Mouse (Mus musculus) stomach, embryonic 14.5 days (tissue): ENCODE results near the gene Dnph1. TPM values are rescaled to one million over a fixed set of nuclear protein-coding genes. Genes with fewer than 3 reads are reported as not detected.

Experiments used
- ATAC-seq: fragments of 200-750 bp; cut with Nextera tagmentation; 2 replicates; pipeline ENCODE4 v1.8.0; 2017; ENCODE audit warnings: low read depth, moderate TSS enrichment; ENCODE audit not compliant: insufficient number of reproducible peaks, insufficient read depth, low FRiP score
- H3K27ac ChIP-seq: fragments of 300-500 bp; sonication (generic); 2 replicates; pipeline ENCODE4 v1.5.1; 2014; ENCODE audit warnings: mild to moderate bottlenecking, low read length, moderate library complexity, mixed read lengths
- H3K27me3 ChIP-seq: fragments of 300-500 bp; sonication (generic); 2 replicates; pipeline ENCODE4 v1.6.1; 2014; ENCODE audit warnings: low read length, control low read depth, mixed read lengths; ENCODE audit not compliant: control insufficient read depth, insufficient read depth
- H3K36me3 ChIP-seq: fragments of 300-500 bp; sonication (generic); 2 replicates; pipeline ENCODE4 v1.6.1; 2014; ENCODE audit warnings: mild to moderate bottlenecking, control low read depth, low read length, moderate library complexity, mixed read lengths; ENCODE audit not compliant: control insufficient read depth, insufficient read depth
- H3K4me1 ChIP-seq: fragments of 300-500 bp; sonication (generic); 2 replicates; pipeline ENCODE4 v1.6.1; 2014; ENCODE audit warnings: low read length, control low read depth, mixed read lengths; ENCODE audit not compliant: control insufficient read depth, insufficient read depth
- H3K4me2 ChIP-seq: fragments of 300-500 bp; sonication (generic); replicated peaks from 2 replicates; pipeline ENCODE4 v1.6.1; 2014; ENCODE audit warnings: low read depth, low read length, control low read depth
- H3K4me3 ChIP-seq: fragments of 300-500 bp; sonication (generic); 2 replicates; pipeline ENCODE4 v1.5.1; 2014; ENCODE audit warnings: low read depth, low read length, control low read depth
- H3K9ac ChIP-seq: fragments of 300-500 bp; sonication (generic); replicated peaks from 2 replicates; pipeline ENCODE4 v1.6.1; 2014; ENCODE audit warnings: low read depth, mild to moderate bottlenecking, control low read depth, low read length, moderate library complexity, mixed read lengths
- H3K9me3 ChIP-seq: fragments of 300-500 bp; sonication (generic); 2 replicates; pipeline ENCODE4 v1.6.1; 2016; ENCODE audit warnings: low read depth, low read length, control low read depth; ENCODE audit not compliant: control insufficient read depth
- WGBS: fragments of 180-500 bp; shearing (Covaris S2); extraction: QIAGEN DNeasy Blood & Tissue Kit; methylation state at CpG from one replicate; pipeline ENCODE4 v1.1.7; 2014; 5-methylcytosine and 5-hydroxymethylcytosine counted together
- polyA plus RNA-seq: library from polyadenylated mRNA; unstranded; fragments of >200 nt; fragmentation: Nextera tagmentation; extraction: Ambion mirVana; gene quantifications from 2 replicates; pipeline ENCODE4 v1.2.1, GENCODE M21; 2014

The Dnph1 gene
- polyA plus RNA-seq = 56.3 and 65.5 TPM in 2 replicates

GRCm38 (mm10) chr17:46496623-46497434 is at the start of gene Dnph1:
Gene Dnph1, plus strand, starts transcription at chr17:46496711.
- Histone ChIP-seq H3K36me3 (peaks cover 3% of the 10 kb centered on the region; the same call in 1 of the 2 replicates), H3K4me2 (peak within 1 kb of the TSS; percentile 86), H3K4me1 (0 out of 2 replicates have a peak, but pooled peaks cover 7% of the 10 kb centered on the region), H3K27ac (no peak within 1 kb of the TSS; the same call in 1 of the 2 replicates), H3K9me3 (no peaks in the 10 kb centered on the region), H3K9ac (peak within 1 kb of the TSS; percentile 48), H3K27me3 (no peaks in the 10 kb centered on the region), H3K4me3 (peak within 1 kb of the TSS; percentile 61)
- ATAC-seq = peak; percentile 93
- WGBS = under 1% methylated on average over 44 of the region's 44 CpGs

- WGBS = 47% methylated on average over 5 of the region's 5 CpGs
- no peak for ATAC-seq
Measured at GRCm38 (mm10) chr17:46452683-46453082, 43.8 kb upstream of the Dnph1 start.

DNA sequence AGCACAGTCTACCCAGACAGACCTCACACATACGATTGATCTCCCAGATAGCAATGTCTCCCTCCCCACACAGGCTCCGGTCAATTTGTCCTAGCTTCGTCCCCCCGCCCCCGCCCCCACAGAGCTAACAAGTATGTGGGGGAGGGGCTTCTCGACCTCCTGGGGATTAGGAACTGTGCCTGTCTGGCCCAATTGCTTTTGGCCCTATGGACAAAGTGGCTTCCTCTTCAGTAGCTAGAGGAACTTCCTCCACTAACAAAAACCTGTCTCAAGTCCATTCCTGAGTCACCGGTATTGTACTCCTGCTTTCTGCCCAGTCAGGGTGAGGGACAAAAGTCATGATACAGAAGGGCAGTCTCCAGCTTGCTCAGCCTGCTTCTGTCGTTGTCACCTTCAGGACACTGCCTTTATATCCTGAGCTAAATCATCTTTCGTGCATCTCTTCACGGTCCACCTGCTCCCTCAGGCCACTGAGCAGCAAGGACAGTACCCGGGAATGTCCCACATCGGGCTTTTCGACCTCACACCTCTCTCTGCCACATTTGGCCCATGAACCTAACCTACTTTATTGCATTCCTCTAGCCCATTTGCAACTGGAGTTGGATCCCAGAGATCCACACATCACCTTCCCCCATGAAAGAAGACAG is 43.1 kb upstream of the Dnph1 start:
- Histone ChIP-seq H3K27ac (no peak overlapping the region), H3K9ac (no peak overlapping the region), H3K36me3 (no peaks in the 10 kb centered on the region), H3K9me3 (no peaks in the 10 kb centered on the region), H3K4me3 (no peak overlapping the region), H3K4me2 (peak overlapping the region; percentile 71; the same call in 1 of the 2 replicates), H3K27me3 (peaks cover 16% of the 10 kb centered on the region; the same call in 1 of the 2 replicates), H3K4me1 (peaks cover 21% of the 10 kb centered on the region)
- no peak for ATAC-seq
- 9% methylated on average over 13 of the region's 13 CpGs for WGBS

More at GRCm38 (mm10) chr17:46452683-46453082, 43.8 kb upstream of the Dnph1 start:
- no peak overlapping the region for H3K4me2 ChIP-seq
- H3K4me1 ChIP-seq = peaks cover 21% of the 10 kb centered on the region
- no peaks in the 10 kb centered on the region for H3K36me3 ChIP-seq
- H3K9me3 ChIP-seq = no peaks in the 10 kb centered on the region
- no peak overlapping the region for H3K4me3 ChIP-seq
- H3K27ac ChIP-seq = no peak overlapping the region
- no peak overlapping the region for H3K9ac ChIP-seq
- peaks cover 12% of the 10 kb centered on the region; the same call in 1 of the 2 replicates for H3K27me3 ChIP-seq

GRCm38 (mm10) chr17:46453970-46454411 is 42.5 kb upstream of the Dnph1 start:
- peak overlapping the region; percentile 71 for H3K4me2 ChIP-seq

DNA sequence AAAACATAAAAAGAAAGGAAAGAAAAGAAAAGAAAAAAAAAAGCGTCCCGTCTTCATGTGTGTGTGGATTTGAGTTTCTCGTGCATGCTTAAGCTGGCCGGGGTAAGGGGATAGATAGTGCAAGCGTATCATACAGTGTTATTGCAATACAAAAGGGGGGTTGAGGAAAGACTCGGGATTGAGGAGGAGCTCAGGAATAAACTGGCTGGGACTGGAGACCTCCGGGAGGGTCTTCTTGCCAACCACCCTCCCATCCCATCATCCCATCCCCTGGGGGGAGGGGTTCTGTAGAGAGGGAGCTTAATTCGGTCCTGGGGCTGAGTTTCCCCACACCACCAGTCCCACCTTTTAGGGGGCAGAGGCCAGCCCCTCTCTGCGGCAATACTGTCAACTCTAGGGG is 42.0 kb upstream of the Dnph1 start:
- H3K36me3 ChIP-seq = no peaks in the 10 kb centered on the region
- peaks cover 16% of the 10 kb centered on the region for H3K27me3 ChIP-seq
- no peak overlapping the region for H3K9ac ChIP-seq
- H3K9me3 ChIP-seq = no peaks in the 10 kb centered on the region
- WGBS = 3% methylated on average over 9 of the region's 9 CpGs
- peaks cover 21% of the 10 kb centered on the region for H3K4me1 ChIP-seq
- peak overlapping the region; percentile 71 for H3K4me2 ChIP-seq
- H3K4me3 ChIP-seq = peak overlapping the region; percentile 33
- no peak overlapping the region for H3K27ac ChIP-seq
- ATAC-seq = no peak

More at GRCm38 (mm10) chr17:46453970-46454411, 42.5 kb upstream of the Dnph1 start:
- no peak for ATAC-seq
- Histone ChIP-seq H3K9me3 (no peaks in the 10 kb centered on the region), H3K27me3 (peaks cover 16% of the 10 kb centered on the region; the same call in 1 of the 2 replicates), H3K9ac (no peak overlapping the region), H3K36me3 (no peaks in the 10 kb centered on the region), H3K4me1 (peaks cover 21% of the 10 kb centered on the region), H3K27ac (no peak overlapping the region), H3K4me3 (peak overlapping the region; percentile 33)
- WGBS = 1% methylated on average over 26 of the region's 26 CpGs

DNA sequence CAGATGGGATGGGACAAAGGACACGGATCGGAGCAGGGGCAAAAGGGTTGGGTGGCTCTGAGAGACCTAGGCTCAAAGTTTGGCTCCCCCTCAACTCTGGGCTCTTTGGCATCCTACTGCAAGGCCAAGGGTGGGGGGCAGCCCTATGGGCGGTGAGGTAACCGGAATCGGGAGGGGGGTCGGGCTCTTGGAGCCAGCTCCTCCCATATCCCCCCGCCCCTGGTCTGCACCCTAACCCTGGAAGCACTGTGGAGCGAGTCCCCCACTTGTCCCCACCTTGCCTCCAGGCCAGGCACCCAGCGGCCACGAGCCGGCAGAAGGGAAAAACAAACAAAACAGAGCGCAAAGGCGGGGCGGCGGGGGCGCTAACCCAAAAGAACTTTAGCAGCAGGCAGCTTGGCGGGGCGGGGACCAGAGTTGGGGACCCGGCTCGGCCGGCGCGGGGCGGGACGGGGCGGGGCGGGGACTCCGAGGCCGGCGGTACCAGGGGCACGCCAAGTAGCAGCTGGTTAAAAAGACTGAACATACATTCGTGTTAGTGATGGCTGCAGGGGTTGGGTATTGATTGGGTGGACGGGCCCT is 41.3 kb upstream of the Dnph1 start:
- Histone ChIP-seq H3K27ac (no peak overlapping the region), H3K36me3 (no peaks in the 10 kb centered on the region), H3K4me3 (peak overlapping the region; percentile 33), H3K9me3 (no peaks in the 10 kb centered on the region), H3K4me2 (peak overlapping the region; percentile 71), H3K4me1 (peaks cover 21% of the 10 kb centered on the region), H3K27me3 (peaks cover 23% of the 10 kb centered on the region), H3K9ac (no peak overlapping the region)
- ATAC-seq = peak; percentile 68
- WGBS = 2% methylated on average over 33 of the region's 33 CpGs

DNA sequence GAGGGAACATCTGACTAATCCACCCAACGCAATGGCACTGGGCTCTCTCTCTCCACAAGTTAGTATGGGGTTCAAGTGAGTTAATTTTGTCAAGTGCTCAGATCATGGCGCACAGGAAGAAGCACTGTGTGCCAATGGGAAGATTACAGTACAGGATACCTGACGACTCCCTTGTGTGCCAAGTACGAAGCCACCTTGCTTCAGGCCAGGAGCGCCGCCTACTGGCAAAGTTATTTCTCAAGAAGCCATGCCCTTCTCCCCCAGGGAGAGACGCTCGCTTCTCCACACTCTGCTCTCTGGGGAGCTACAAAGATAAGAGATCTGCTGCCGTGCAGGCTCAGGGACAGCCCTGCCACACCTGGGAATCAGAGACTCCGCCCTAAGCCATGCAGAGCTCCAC is 38.7 kb upstream of the Dnph1 start:
- Histone ChIP-seq H3K27ac (no peak overlapping the region), H3K4me2 (no peak overlapping the region), H3K36me3 (no peaks in the 10 kb centered on the region), H3K4me1 (peaks cover 28% of the 10 kb centered on the region), H3K27me3 (peaks cover 30% of the 10 kb centered on the region), H3K4me3 (no peak overlapping the region), H3K9me3 (no peaks in the 10 kb centered on the region), H3K9ac (no peak overlapping the region)
- 0 out of 2 replicates have a peak, but pooled peaks have one; percentile 29 for ATAC-seq
- 11% methylated on average over 10 of the region's 10 CpGs for WGBS

DNA sequence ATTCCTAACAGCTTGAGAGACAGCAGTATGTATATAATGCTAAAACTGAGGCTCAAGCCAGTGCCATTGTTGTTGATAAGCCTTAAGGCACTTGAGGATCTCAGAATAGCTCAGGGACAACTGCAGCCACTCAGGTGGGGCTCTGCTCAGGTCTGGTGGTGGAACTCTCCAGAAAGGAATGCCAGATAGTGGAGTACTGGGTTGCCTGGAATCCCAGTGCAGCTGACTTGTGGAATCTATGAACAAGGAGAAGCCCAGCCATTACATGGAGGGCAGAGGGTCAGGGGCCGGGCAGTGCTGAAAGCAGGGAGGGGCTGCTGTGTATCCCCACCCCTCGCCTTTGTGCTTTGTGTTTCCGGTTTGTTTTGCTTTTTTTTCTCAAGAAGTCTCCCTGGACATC is 38.1 kb upstream of the Dnph1 start:
- 37% methylated on average over 3 of the region's 3 CpGs for WGBS
- H3K36me3 ChIP-seq = no peaks in the 10 kb centered on the region
- no peaks in the 10 kb centered on the region for H3K9me3 ChIP-seq
- no peak overlapping the region for H3K27ac ChIP-seq
- H3K9ac ChIP-seq = no peak overlapping the region
- no peak for ATAC-seq
- no peak overlapping the region for H3K4me2 ChIP-seq
- H3K27me3 ChIP-seq = peaks cover 30% of the 10 kb centered on the region
- H3K4me1 ChIP-seq = peaks cover 28% of the 10 kb centered on the region
- no peak overlapping the region for H3K4me3 ChIP-seq
